Mouse (Mus musculus) monocyte, adult 2 months (primary cell): Measurements from ENCODE around the gene Susd3.

Experiments used
- DNase-seq, 2 experiments: peaks; one replicate each; pipeline ENCODE4 v3.0.0; 2022; ENCODE audit warnings: low spot score in 2 of 2, low read depth in 1 of 2

Gene Susd3

DNA sequence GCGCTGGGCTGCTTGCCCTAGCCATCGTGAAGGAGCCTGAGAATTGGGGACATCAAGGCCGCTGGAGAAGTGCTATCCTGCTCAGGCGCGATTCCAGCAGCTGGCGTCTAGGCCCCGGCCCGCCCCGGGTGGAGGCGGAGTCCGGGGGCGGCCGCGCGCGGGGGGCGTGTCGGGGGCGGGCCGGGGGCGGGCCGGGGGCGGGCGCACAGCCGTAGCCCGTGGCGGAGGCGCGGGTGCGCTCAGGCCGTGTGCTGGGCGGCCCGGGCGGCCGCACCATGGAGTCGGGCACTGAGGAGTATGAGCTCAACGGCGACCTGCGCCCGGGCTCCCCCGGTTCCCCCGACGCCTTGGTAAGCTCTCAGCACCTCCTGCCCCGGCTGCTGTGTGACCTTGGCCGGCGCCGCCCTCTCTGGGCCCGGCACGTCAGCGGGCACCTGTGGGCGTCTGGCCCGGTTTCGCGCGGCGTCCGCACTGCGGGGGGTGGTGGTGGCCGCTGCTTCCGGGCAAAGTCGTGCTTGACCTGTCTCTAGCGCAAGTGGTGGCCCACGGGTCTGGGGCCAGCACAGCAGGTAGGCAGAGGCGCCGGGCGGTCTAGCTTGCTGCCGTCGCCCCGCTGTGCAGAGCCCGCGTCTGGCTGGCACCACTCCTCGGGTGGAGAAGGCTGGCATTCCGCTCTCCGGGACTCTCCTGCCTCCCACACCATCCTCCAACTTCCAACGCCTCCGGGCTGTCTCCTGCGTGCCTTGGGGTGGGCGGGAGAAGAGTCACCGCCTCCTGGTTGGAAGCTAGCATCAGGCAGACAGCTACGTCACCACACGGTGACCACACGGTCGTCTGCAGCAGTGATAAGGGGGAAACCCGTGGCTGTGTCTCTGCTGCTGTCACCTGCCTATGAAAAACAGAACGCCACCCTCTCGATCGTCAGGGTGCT, 61.0 kb downstream of the Susd3 start, which contains the start of gene Ninj1:
Ninj1 (plus strand) TSS at position 198 of the 931 bp plus-strand sequence.
- DNase-seq: peak; percentile 71 to 86

DNA sequence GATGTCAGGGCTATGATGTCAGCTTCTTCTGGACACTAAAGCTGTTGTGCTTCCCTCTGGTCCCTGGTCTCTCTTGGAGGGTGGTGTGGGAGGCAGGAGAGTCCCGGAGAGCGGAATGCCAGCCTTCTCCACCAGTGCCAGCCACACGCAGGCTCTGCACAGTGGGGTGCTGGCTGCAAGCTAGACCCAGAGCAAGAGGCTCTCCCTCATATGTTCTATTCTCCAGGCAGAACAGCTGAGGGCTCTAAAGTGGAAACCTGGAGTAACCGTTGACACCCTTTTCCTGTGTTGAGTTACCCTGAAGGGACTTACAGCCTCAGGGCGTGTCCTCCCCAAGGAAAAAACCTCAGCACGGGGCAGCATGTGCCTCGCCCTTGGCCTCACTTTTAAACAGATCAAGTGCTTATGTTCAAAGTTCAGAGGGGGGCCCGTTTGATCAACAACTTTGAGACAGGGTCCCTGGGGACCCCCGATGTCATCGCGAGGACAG, 61.7 kb downstream of the Susd3 start:
- DNase-seq: no peak

DNA sequence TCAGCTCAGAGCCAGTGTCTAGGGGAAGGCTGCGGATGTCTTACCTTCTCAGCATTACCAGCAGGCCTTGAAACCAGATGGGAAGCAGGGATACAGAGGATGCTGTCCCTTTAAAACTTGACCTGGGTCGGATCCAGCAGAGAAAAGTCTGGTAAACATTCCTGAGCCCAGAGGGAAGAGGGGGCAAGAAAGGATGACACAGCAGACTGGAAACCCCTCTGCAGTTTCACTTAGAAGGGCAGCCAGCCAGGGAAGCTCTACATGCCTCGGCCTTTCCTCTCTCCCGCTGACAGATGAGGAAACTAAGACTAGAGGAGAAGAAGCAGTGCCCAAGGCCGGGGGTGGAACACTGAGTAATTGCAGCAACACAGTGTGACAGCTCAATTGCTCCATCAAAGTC, 64.9 kb downstream of the Susd3 start:
- DNase-seq: no peak

DNA sequence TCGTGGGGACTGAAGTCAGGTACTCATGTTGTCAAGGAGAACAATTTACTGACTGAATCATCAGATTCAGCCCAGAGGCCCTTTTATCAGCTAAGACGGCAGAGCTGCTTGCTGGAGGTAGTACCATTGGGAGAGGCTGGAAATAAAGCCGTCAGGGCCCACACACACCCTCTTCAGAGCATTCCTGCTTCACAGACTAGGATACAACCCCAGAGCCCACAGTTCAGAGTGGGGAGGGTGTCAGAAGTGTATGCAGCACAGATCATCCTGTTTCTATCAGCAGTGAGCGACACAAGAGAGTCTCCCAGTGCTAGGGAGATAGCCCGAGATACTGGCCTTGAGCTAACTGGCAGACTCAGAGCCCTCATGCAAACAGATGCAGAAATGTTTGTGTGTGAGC, 65.3 kb downstream of the Susd3 start:
- DNase-seq: no peak

DNA sequence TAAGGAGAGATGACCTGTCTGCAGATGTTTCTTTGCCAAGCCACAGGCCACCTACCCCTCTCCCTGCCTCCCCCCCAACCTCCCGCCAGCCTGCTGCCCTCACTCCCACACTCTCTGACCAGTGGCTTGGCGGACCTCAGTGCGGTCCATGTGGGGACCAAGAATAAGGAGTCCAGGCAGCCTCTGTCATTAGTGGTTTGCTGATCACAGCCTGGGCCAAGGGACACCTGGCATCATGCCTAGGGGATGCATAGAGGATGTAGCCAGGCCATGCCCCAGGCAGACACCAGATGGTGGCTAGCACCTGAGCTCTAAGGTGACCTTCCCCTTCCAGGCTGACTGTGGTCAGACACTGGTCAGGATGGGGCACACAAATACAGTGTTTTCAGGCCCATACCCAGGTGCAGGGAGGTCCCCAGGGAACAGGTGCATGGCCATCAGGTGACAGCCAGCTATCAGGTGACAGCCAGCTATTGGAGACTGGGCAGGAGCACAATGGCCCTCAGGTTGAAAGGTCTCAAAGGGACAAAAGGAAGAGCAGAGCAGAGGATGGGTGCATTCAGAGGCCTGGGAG, 67.0 kb downstream of the Susd3 start:
- DNase-seq: no peak

DNA sequence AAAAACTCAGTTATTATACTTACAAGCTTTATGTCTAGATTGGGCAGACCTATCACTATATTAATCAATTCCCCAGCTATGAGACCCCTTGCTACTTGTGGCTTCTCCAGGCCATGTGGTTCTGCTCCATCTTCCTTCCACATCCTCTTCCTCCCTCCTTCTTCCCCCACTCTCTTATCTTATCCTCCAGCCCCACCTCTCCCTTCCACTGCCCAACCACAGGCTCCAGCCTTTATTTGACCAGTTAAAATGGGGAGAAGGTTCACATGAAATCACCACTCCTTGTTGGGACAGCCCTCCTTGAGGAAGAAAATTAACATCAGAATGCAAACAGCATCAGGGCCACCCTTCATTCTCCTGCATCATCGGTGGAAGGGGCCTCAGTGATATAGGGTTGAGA, 67.8 kb downstream of the Susd3 start:
- no peak for DNase-seq
